Mouse (Mus musculus) heart, embryonic 12.5 days (tissue): Measurements from ENCODE around the gene Cadm1. TPM values are rescaled to one million over a fixed set of nuclear protein-coding genes. Genes with fewer than 3 reads are reported as not detected.

Experiments used
- ATAC-seq: fragments of 200-750 bp; cut with Nextera tagmentation; 2 replicates; pipeline ENCODE4 v1.8.0; 2017; ENCODE audit warnings: moderate TSS enrichment, moderate library complexity; ENCODE audit not compliant: insufficient number of reproducible peaks, low FRiP score
- H3K27ac ChIP-seq: fragments of 300-500 bp; sonication (generic); 2 replicates; pipeline ENCODE4 v1.5.1; 2016; ENCODE audit warnings: mild to moderate bottlenecking, moderate library complexity; ENCODE audit not compliant: poor library complexity, severe bottlenecking
- H3K27me3 ChIP-seq: fragments of 300-500 bp; sonication (generic); replicated peaks from 2 replicates; pipeline ENCODE4 v1.6.1; 2016; ENCODE audit warnings: mild to moderate bottlenecking, moderate library complexity
- H3K36me3 ChIP-seq: fragments of 300-500 bp; sonication (generic); 2 replicates; pipeline ENCODE4 v1.6.1; 2016; ENCODE audit warnings: mild to moderate bottlenecking, moderate library complexity
- H3K4me1 ChIP-seq: fragments of 300-500 bp; sonication (generic); replicated peaks from 2 replicates; pipeline ENCODE4 v1.6.1; 2016; ENCODE audit warnings: mild to moderate bottlenecking
- H3K4me2 ChIP-seq: fragments of 300-500 bp; sonication (generic); 2 replicates; pipeline ENCODE4 v1.6.1; 2016; ENCODE audit warnings: mild to moderate bottlenecking, moderate library complexity
- H3K4me3 ChIP-seq: fragments of 300-500 bp; sonication (generic); 2 replicates; pipeline ENCODE4 v1.5.1; 2016; ENCODE audit warnings: mild to moderate bottlenecking
- H3K9ac ChIP-seq: fragments of 300-500 bp; sonication (generic); 2 replicates; pipeline ENCODE4 v1.6.1; 2016; ENCODE audit warnings: mild to moderate bottlenecking, moderate library complexity
- H3K9me3 ChIP-seq: fragments of 300-500 bp; sonication (generic); replicated peaks from 2 replicates; pipeline ENCODE4 v1.6.1; 2016; ENCODE audit warnings: mild to moderate bottlenecking, moderate library complexity
- WGBS: fragments of 180-500 bp; shearing (Covaris S2); methylation state at CpG from one replicate; pipeline ENCODE4 v1.1.7; 2016; 5-methylcytosine and 5-hydroxymethylcytosine counted together
- polyA plus RNA-seq: library from polyadenylated mRNA; unstranded; fragments of >200 nt; fragmentation: Nextera tagmentation; extraction: Ambion mirVana; gene quantifications from 2 replicates; pipeline ENCODE4 v1.2.1, GENCODE M21; 2016

The Cadm1 gene
- 18.7 and 19.9 TPM in 2 replicates for polyA plus RNA-seq

DNA sequence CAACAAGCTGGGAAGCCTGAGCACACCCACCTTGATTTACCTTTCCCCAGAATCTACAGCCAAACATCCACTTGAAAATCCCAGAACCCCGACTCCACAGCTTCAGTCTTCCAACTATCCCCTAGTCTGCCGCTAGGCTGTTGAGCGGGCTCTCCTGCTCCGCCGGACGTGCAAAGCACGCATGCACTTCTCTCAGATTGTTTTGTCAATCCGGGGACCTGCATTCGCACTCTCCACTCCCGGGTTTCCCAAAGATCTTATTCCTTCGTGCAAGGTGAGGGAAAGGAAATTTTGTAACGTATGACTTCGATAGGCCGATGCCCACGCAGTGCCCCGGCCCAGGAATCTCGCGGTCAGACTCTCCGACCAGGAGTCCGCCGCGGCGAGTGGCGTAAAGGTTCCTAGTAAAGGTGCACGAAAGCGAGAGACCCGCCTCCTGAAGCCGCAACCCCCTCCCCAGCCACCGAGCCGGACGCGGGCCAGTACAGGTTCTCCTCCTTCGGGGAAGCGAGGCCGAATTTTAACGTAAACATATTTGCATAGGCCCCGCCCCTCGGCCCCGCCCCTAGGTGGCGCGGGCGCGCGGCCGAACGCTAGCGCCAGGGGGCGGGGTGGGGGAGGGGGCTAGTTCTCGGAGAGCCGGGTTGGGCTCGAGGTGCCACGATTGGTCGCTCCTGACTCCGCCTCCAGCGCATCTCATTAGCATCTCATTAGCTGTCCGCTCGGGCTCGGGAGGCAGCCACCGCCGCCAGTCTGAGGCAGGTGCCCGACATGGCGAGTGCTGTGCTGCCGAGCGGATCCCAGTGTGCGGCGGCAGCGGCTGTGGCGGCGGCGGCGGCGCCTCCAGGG, at the start of gene Cadm1:
Cadm1 (plus strand) TSS at position 572 of the 849 bp plus-strand sequence.
- Histone ChIP-seq H3K9ac (peak within 1 kb of the TSS; percentile 77), H3K9me3 (no peaks in the 10 kb centered on the region), H3K4me3 (peak within 1 kb of the TSS; percentile 75), H3K4me1 (peaks cover 20% of the 10 kb centered on the region), H3K4me2 (peak within 1 kb of the TSS; percentile 98), H3K27ac (peak within 1 kb of the TSS; percentile 78), H3K36me3 (no peaks in the 10 kb centered on the region), H3K27me3 (peaks cover 33% of the 10 kb centered on the region)
- ATAC-seq: peak; percentile 94
- under 1% methylated on average over 72 of the region's 72 CpGs for WGBS

DNA sequence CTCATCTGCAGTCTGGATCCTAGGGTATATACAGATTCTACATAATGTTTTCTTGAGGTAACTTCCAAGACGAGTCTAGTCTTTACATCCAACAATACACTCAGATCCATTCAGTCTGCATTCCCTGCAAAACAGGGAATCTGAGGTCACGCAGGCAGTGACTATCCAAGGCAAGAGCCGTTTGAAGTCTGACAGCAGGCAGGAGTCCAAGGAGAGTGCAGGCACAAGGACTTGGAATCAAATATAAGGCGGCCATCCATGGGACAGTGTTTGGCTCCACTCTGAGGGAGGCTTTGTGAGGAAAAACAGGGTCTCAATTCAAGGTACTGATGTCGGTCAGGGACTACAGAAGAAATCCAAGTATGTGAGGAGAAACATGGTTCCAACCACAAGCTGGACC, 45.5 kb upstream of the Cadm1 start:
- 68% methylated on average over 5 of the region's 5 CpGs for WGBS
- Histone ChIP-seq H3K36me3 (no peaks in the 10 kb centered on the region), H3K27me3 (peaks cover 11% of the 10 kb centered on the region; the same call in 1 of the 2 replicates), H3K9me3 (no peaks in the 10 kb centered on the region), H3K4me3 (no peak overlapping the region), H3K4me2 (no peak overlapping the region), H3K27ac (no peak overlapping the region), H3K4me1 (peaks cover 6% of the 10 kb centered on the region; the same call in 1 of the 2 replicates), H3K9ac (no peak overlapping the region)
- no peak for ATAC-seq

DNA sequence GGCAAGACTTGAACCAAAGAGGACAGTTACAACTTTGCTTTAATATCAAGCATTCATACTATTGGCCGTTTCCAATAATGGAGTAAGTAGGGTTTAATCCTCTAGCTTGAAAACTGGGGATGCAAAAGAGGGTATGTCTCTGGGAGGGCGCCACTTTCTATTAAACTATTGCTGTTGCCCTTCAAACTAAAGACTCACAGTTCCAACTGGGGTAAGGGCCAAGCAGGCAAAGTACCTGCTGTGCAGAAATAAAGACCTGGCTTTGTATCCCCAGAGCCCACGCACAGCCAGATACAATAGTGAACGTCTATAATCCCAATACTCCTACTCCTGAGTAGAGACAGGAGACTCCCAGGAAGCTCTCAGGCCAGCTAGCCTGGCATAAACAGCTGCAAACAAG, 44.8 kb upstream of the Cadm1 start:
- H3K4me2 ChIP-seq: no peak overlapping the region
- no peak overlapping the region for H3K27ac ChIP-seq
- H3K4me1 ChIP-seq: peaks cover 6% of the 10 kb centered on the region; the same call in 1 of the 2 replicates
- WGBS: 75% methylated on average over 4 of the region's 4 CpGs
- H3K27me3 ChIP-seq: peaks cover 14% of the 10 kb centered on the region; the same call in 1 of the 2 replicates
- H3K36me3 ChIP-seq: no peaks in the 10 kb centered on the region
- no peaks in the 10 kb centered on the region for H3K9me3 ChIP-seq
- ATAC-seq: no peak
- no peak overlapping the region for H3K9ac ChIP-seq
- H3K4me3 ChIP-seq: no peak overlapping the region

DNA sequence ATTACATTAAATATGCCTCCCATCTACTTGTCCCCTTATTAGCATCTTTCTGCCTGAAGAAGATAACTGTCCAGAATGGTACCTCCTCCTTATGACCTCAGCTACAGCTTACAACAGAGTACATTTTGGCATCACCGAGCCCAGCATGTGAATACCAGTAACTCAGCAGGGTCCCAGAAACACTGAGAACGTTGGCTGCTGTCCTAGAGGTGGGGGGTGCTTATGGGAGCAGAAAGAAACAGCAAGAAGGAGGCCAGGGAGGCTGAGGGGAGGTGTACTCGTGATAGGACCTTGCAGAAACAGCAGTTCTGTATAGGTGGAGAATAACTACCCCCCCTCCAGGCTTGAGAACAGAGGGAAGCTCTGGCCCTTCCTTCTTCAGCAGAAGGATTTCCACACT, 30.2 kb upstream of the Cadm1 start:
- H3K27ac ChIP-seq: no peak overlapping the region
- no peaks in the 10 kb centered on the region for H3K36me3 ChIP-seq
- no peaks in the 10 kb centered on the region for H3K9me3 ChIP-seq
- 32% methylated on average over 3 of the region's 3 CpGs for WGBS
- no peaks in the 10 kb centered on the region for H3K4me1 ChIP-seq
- H3K9ac ChIP-seq: no peak overlapping the region
- no peak for ATAC-seq
- no peak overlapping the region for H3K4me3 ChIP-seq
- no peak overlapping the region for H3K4me2 ChIP-seq
- no peaks in the 10 kb centered on the region for H3K27me3 ChIP-seq

DNA sequence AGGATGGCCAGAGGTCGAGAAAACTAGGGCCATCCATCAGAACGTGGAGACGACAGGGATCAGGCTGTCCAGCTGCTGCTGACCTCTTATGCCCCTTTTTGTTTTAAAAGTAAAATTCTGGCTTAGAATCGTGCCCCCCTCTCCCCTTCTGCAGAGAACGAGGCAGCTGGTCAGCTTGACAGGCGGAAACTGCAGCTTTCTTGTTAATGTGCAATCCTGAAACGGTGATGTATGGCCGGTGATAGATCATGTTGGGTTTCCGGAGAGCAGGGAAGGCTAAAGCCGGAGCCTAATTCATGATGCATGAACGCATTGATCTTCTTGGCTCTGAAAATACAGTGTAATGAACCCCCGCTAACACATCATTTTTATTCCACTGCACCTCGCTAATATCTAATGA, 24.0 kb upstream of the Cadm1 start:
- no peaks in the 10 kb centered on the region for H3K36me3 ChIP-seq
- H3K4me1 ChIP-seq: no peaks in the 10 kb centered on the region
- no peaks in the 10 kb centered on the region for H3K9me3 ChIP-seq
- no peak overlapping the region for H3K4me3 ChIP-seq
- H3K9ac ChIP-seq: no peak overlapping the region
- 69% methylated on average over 13 of the region's 13 CpGs for WGBS
- H3K4me2 ChIP-seq: no peak overlapping the region
- no peak overlapping the region for H3K27ac ChIP-seq
- H3K27me3 ChIP-seq: no peaks in the 10 kb centered on the region
- ATAC-seq: no peak

DNA sequence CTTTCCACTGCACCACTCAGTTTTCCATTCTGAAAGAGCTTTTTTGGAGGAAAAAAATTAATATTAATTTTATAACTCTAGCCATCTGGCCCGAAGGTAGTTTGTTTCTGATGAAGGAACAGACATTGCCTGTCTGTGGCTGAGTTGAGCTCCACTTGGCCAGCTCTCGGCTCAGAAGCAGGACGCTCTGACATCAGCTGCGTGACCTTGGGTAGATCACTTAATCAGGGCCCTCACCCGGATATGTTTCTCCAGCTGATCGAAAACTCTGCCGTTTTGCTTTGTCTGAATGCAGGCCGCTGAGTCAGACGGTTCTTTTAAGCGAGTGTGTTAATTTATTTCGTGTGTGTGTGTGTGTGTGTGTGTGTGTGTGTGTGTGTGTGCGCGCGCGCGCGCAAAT, 23.1 kb upstream of the Cadm1 start:
- ATAC-seq: no peak
- Histone ChIP-seq H3K4me1 (no peaks in the 10 kb centered on the region), H3K4me3 (no peak overlapping the region), H3K27me3 (no peaks in the 10 kb centered on the region), H3K36me3 (no peaks in the 10 kb centered on the region), H3K9me3 (no peaks in the 10 kb centered on the region), H3K27ac (no peak overlapping the region), H3K4me2 (no peak overlapping the region), H3K9ac (no peak overlapping the region)
- 89% methylated on average over 17 of the region's 17 CpGs for WGBS

DNA sequence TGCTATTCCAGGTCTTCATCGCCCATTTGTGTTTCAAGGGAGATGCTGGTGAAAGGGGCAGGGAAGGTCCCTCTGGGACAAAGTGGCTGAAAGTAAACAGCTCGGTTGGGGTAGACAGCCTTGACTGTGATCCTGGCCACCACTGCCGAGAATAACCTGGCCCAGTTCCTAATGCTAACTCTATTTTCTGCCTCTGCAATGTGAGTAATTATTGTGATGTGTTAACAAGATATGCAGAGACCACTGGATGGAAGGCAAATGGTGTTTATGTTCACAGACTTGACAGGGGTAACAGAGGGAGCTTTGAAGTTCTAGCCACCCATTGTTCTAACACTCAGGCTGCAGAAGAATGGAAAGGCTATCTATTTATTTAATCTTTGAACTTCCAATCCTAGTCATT, 21.9 kb upstream of the Cadm1 start:
- H3K9me3 ChIP-seq: no peaks in the 10 kb centered on the region
- WGBS: 26% methylated on average over 3 of the region's 3 CpGs
- no peak overlapping the region for H3K27ac ChIP-seq
- H3K4me1 ChIP-seq: no peaks in the 10 kb centered on the region
- H3K4me3 ChIP-seq: no peak overlapping the region
- H3K36me3 ChIP-seq: no peaks in the 10 kb centered on the region
- no peaks in the 10 kb centered on the region for H3K27me3 ChIP-seq
- no peak overlapping the region for H3K4me2 ChIP-seq
- ATAC-seq: no peak
- no peak overlapping the region for H3K9ac ChIP-seq

DNA sequence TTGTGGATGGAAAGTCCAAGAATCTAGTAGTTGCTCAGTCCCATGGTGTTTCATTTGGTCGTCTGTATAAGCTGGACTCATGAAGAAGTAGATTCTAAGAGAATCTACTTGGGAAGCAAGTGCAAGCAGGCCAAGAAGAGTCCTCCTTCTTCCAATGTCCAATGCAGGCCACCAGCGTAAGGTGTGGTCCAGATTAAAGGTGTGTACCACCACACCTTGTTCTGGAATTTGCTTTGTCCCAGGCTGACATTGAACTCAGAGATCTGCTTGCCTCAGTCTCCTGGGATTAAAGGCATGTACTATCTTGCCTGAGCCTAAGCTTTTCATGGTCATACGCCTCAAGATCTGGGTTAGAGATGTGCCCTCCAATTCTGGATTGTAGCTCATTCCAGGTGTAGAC, 17.5 kb upstream of the Cadm1 start:
- Histone ChIP-seq H3K9ac (no peak overlapping the region), H3K27ac (no peak overlapping the region), H3K4me2 (no peak overlapping the region), H3K27me3 (peaks cover 20% of the 10 kb centered on the region), H3K4me3 (no peak overlapping the region), H3K4me1 (no peaks in the 10 kb centered on the region), H3K36me3 (no peaks in the 10 kb centered on the region), H3K9me3 (no peaks in the 10 kb centered on the region)
- ATAC-seq: no peak
- WGBS: 82% methylated on average over 3 of the region's 3 CpGs

DNA sequence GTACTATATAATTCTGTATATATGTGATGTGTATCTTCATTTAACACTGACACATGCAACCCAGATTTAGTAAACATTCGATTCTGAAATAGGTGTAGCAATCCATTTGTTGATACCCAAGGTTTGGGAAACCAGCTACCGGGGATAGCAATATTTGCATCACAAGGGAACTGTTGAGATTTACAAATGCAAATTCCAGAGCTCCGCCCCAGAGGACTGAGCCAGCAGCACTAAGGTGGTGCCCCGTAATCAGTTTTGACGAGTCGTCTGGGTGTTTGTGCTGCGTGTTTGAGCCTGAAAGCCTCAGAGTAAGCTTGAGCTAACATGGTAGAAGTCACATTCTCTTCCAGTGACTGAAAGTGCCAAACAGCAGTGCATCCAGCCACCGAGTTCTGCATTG, 15.7 kb upstream of the Cadm1 start:
- H3K9ac ChIP-seq: no peak overlapping the region
- no peaks in the 10 kb centered on the region for H3K9me3 ChIP-seq
- ATAC-seq: no peak
- H3K4me3 ChIP-seq: no peak overlapping the region
- H3K27ac ChIP-seq: no peak overlapping the region
- H3K4me1 ChIP-seq: no peaks in the 10 kb centered on the region
- 15% methylated on average over 8 of the region's 8 CpGs for WGBS
- H3K27me3 ChIP-seq: peaks cover 20% of the 10 kb centered on the region
- H3K4me2 ChIP-seq: no peak overlapping the region; the same call in 1 of the 2 replicates
- no peaks in the 10 kb centered on the region for H3K36me3 ChIP-seq

DNA sequence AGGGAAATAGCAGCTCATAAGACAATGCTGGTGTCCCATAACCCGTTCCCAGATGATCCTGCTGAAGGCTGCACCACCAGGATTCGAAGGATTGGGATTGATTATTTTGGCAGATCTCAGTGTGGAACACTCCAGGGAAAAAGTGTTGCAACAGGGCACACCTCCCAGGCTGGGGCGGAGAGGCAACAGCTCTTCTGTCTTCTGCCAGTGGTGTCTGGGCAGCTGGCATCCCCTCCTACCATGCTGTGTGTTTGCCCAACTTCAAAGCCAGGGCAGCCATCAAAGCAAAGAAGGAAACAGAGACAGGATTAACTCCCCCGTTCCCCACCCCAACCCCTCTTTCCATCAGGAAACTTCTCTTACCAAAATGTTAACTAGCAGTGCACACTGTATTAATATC, 13.7 kb upstream of the Cadm1 start:
- no peak for ATAC-seq
- H3K27me3 ChIP-seq: peaks cover 24% of the 10 kb centered on the region
- H3K4me2 ChIP-seq: no peak overlapping the region
- H3K36me3 ChIP-seq: no peaks in the 10 kb centered on the region
- H3K4me3 ChIP-seq: no peak overlapping the region
- H3K9ac ChIP-seq: no peak overlapping the region
- no peaks in the 10 kb centered on the region for H3K9me3 ChIP-seq
- 58% methylated on average over 4 of the region's 4 CpGs for WGBS
- no peaks in the 10 kb centered on the region for H3K4me1 ChIP-seq
- no peak overlapping the region for H3K27ac ChIP-seq

DNA sequence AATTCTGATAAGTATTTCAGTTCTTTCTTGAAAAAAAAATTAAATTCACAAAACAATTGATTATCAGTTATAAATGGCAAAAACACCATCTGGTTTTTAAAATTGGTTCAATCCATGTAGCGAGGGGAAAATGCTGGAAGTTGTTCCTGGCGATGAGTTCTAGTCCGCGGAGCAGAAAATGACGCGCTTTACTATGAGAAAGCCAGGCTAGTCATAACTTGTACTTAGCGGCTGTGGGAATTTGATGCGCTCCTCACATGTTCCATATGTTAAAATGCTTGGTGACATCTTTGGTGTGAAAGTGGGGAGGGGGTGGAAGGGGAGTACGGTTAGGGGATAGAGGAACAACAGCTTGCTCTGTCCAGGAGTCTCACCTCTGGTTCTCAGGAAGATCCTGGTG, 2.7 kb upstream of the Cadm1 start:
- Histone ChIP-seq H3K36me3 (no peaks in the 10 kb centered on the region), H3K4me3 (no peak overlapping the region), H3K27me3 (peaks cover 22% of the 10 kb centered on the region), H3K27ac (no peak overlapping the region), H3K4me1 (peaks cover 11% of the 10 kb centered on the region), H3K9me3 (no peaks in the 10 kb centered on the region), H3K4me2 (no peak overlapping the region), H3K9ac (no peak overlapping the region)
- no peak for ATAC-seq
- 92% methylated on average over 9 of the region's 9 CpGs for WGBS

DNA sequence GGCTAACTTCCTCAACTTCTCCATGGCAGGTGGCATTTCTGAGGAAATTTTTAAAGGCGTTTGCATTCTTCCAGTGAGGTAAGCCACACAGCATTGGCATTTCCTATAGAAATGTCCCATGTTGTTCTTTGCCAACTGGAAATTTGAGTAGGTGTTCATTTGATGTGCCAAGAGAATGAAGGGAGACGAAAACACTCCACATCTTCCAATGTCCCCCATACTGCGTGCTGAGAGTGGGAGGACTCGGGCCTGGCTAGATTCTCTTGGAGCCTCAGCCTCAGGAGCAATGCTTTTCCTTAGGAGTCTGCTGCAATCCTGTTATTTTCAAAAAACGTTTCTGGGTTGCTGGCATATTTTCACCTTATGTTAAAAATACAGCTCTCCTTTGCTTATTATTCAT, 2.2 kb upstream of the Cadm1 start:
- no peak overlapping the region for H3K27ac ChIP-seq
- no peak overlapping the region for H3K4me2 ChIP-seq
- H3K4me3 ChIP-seq: no peak overlapping the region
- H3K36me3 ChIP-seq: no peaks in the 10 kb centered on the region
- 71% methylated on average over 5 of the region's 5 CpGs for WGBS
- no peak for ATAC-seq
- H3K4me1 ChIP-seq: peaks cover 15% of the 10 kb centered on the region
- peaks cover 25% of the 10 kb centered on the region for H3K27me3 ChIP-seq
- H3K9ac ChIP-seq: no peak overlapping the region
- H3K9me3 ChIP-seq: no peaks in the 10 kb centered on the region
